Comparison of ENCODE assay signal across 9 mouse cellular contexts in genomic region chr3:52258532-52258931, GRCm38 (mm10). TPM values are rescaled to one million over a fixed set of nuclear protein-coding genes. Genes with fewer than 3 reads are reported as not detected.
DNase-seq lines count a peak whose midpoint lies in the region; ATAC-seq lines count a peak whose summit lies in the region.
"Had no signal": no experiment of that assay in that cellular context is flagged by ENCODE, and none has a peak within 500 bp of the region (broad histone marks: within the 10 kb centered on the region; RNA-seq: fewer than 3 reads in every experiment).

No protein-coding gene starts in this region.

- 14% methylated on average over 3 of the region's 3 CpGs for WGBS in forebrain, embryonic 16.5 days

- no peak overlapping the region for H3K4me2 ChIP-seq in forebrain, embryonic 16.5 days (ENCODE audit: low read length)

- no peak overlapping the region for H3K27ac ChIP-seq in forebrain, embryonic 16.5 days (ENCODE audit: low read length)
- H3K27ac ChIP-seq: liver, embryonic 13.5 days had no signal

- peaks cover 17% of the 10 kb centered on the region for H3K4me1 ChIP-seq in forebrain, embryonic 16.5 days (replicated peaks; ENCODE audit: control insufficient read depth, insufficient read depth, low read length)
- H3K4me1 ChIP-seq: liver, embryonic 13.5 days had no signal

- peak; percentile 74 for DNase-seq in adrenal gland, postnatal 10 days
- DNase-seq in adrenal gland, postnatal 4 days (ENCODE audit: low spot score in 2 of 2) = no peak
- peak; percentile 32 for DNase-seq in 3134 (ENCODE audit: extremely low read depth, insufficient read length, low spot score)
- peak; percentile 66 to 78 for DNase-seq in heart, adult 9 months (ENCODE audit: low spot score in 2 of 2)
- DNase-seq in kidney, postnatal 36 days = peak; percentile 70 to 75
- no peak for DNase-seq in thymus, postnatal 0 days (ENCODE audit: low spot score)
- DNase-seq in B cell, adult 2 months = no peak
- DNase-seq: liver, embryonic 13.5 days had no signal

- no peak overlapping the region for H3K4me3 ChIP-seq in forebrain, embryonic 16.5 days (replicated peaks; ENCODE audit: low read length)
- H3K4me3 ChIP-seq: liver, embryonic 13.5 days had no signal

- no peak for ATAC-seq in forebrain, embryonic 16.5 days

- no peaks in the 10 kb centered on the region for H3K9me3 ChIP-seq in forebrain, embryonic 16.5 days (ENCODE audit: control insufficient read depth, low read length)
- H3K9me3 ChIP-seq: liver, embryonic 13.5 days had no signal

- H3K36me3 ChIP-seq in forebrain, embryonic 16.5 days (ENCODE audit: control insufficient read depth, insufficient read depth) = no peaks in the 10 kb centered on the region
- H3K36me3 ChIP-seq: liver, embryonic 13.5 days had no signal

- 0 out of 2 replicates have a peak, but pooled peaks cover 2% of the 10 kb centered on the region for H3K27me3 ChIP-seq in forebrain, embryonic 16.5 days (replicated peaks; ENCODE audit: control insufficient read depth, insufficient read depth, low read length)
- H3K27me3 ChIP-seq: liver, embryonic 13.5 days had no signal

- H3K9ac ChIP-seq in forebrain, embryonic 16.5 days (replicated peaks; ENCODE audit: low read depth, low read length) = no peak overlapping the region
- H3K9ac ChIP-seq: liver, embryonic 13.5 days had no signal

RNA-seq across cellular contexts. Expression of gene Foxo1, which starts 9.6 kb away (rescaled TPM):
- 10 to 100 TPM; 25.9 to 42.2 TPM for total RNA-seq in adrenal gland, postnatal 10 days (2021)
- 10 to 100 TPM; 21.2 to 21.8 TPM for total RNA-seq in adrenal gland, postnatal 4 days (2021)
- 7.8 and 10.1 TPM in 2 replicates for polyA plus RNA-seq in thymus, postnatal 0 days (2015; fragmentation: Nextera tagmentation; extraction: Ambion mirVana)
- polyA plus RNA-seq in forebrain, embryonic 16.5 days (2015; fragmentation: Nextera tagmentation; extraction: Ambion mirVana) = 3.7 and 4.0 TPM in 2 replicates

Comparison
In these comparisons a context has a peak if more than half of its experiments do, and no peak if none do; other contexts are left out.
1. DNase-seq: peak in adrenal gland, postnatal 10 days (single experiment), 3134 (single experiment), heart, adult 9 months (2 of 2) and kidney, postnatal 36 days (2 of 2); none in adrenal gland, postnatal 4 days (0 of 2), thymus, postnatal 0 days (single experiment) and B cell, adult 2 months (0 of 2).